Mouse (Mus musculus) urinary bladder, adult 2 months (tissue): ENCODE measurements around the gene H2afb3. TPM values are rescaled to one million over a fixed set of nuclear protein-coding genes. Genes with fewer than 3 reads are reported as not detected.
"Not testable (repeated sequence)": the region's sequence is repeated elsewhere in the genome, so short reads cannot be mapped to it uniquely, and the experiment has no call there.

Source experiments
- DNase-seq: peaks from one replicate; pipeline ENCODE4 v3.0.0; 2022; ENCODE audit warnings: low spot score
- polyA plus RNA-seq: library from polyadenylated mRNA; depleted of rRNA; stranded (reverse); fragments of >200 nt; gene quantifications from 2 replicates; pipeline ENCODE4 v1.2.3, GENCODE M21; 2012; rRNA removed

The H2afb3 gene
- not detected in 2 replicates for polyA plus RNA-seq

- not testable (repeated sequence) for DNase-seq
Observed at GRCm38 (mm10) chrX:120312995-120313394, at the start of gene H2afb3. TSS of gene H2afb3 (minus strand) at chrX:120313095.

- DNase-seq = no peak
Observed at GRCm38 (mm10) chrX:120301469-120302175, 11.3 kb downstream of the H2afb3 start.

GRCm38 (mm10) chrX:120292832-120293750 is 19.8 kb downstream of the H2afb3 start:
- no peak for DNase-seq

- no peak for DNase-seq
Observed at GRCm38 (mm10) chrX:120291696-120292095, 21.2 kb downstream of the H2afb3 start.

- no peak for DNase-seq
Observed at GRCm38 (mm10) chrX:120290900-120291280, 22.0 kb downstream of the H2afb3 start.

GRCm38 (mm10) chrX:120290011-120290899 is 22.6 kb downstream of the H2afb3 start, which contains the start of gene Pcdh11x:
TSS of gene Pcdh11x (plus strand) at chrX:120290259.
- no peak for DNase-seq

- no peak for DNase-seq
Observed at GRCm38 (mm10) chrX:120287502-120287901, 25.4 kb downstream of the H2afb3 start.

- no peak for DNase-seq
Observed at GRCm38 (mm10) chrX:120285522-120285921, 27.4 kb downstream of the H2afb3 start.

Other genes starting within 250 kb of the H2afb3 start
- 0.34 and 0.44 TPM in 2 replicates for gene Pcdh11x, start 22.8 kb downstream of the H2afb3 start, polyA plus RNA-seq